In the genomic region with DNA sequence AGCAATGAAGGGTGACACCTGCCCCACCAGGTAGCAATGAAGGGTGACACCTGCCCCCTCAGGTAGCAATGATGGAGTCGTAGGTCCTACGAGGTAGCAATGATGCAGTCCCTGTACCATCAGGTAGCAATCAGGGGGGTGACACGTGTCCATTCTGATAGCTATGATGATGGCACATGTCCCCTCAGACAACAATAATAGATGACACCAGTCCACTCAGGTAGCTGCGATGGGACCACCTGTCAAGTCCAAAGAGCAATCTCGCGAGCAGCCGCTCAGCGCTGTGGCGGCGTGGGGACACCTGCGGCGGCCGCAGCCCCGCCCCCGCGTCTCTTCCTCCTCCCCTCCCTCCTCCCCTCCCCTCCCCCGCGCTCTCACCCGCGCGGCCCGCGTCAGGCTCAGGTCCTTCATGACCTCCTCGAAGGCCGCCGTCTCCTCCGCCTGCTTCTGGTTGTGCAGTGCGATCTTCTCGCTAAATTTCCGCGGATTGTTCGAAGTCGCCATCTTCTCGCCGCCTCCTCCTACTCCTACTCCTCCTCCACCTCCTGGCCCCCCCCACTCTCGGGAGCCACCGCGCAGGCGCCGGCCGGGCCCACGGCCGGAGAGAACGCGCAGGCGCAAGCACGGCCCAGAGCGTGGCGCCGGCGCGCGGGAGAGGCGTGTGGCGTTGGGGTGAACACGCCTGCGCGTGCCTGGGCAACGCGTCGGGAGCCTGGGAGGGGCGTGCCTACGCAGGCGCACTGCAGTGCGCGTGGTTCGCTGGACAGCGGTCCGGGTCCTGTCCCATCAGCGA, we compare ENCODE assay signal across 8 mouse cellular contexts. TPM values are rescaled to one million over a fixed set of nuclear protein-coding genes. Genes with fewer than 3 reads are reported as not detected.
DNase-seq lines count a peak whose midpoint lies in the region; ATAC-seq lines count a peak whose summit lies in the region.

Crtc1 (minus strand) TSS at position 525 of the 793 bp plus-strand sequence.

- H3K27me3 ChIP-seq in intestine, embryonic 14.5 days (replicated peaks; ENCODE audit: control insufficient read depth, insufficient read depth, low read length): no peaks in the 10 kb centered on the region

- H3K4me1 ChIP-seq in intestine, embryonic 14.5 days (replicated peaks; ENCODE audit: control insufficient read depth, insufficient read depth, low read length): peaks cover 8% of the 10 kb centered on the region

- ATAC-seq in intestine, embryonic 14.5 days (replicated peaks; ENCODE audit: low FRiP score, low TSS enrichment, low read depth): peak; percentile 97

- H3K9me3 ChIP-seq in intestine, embryonic 14.5 days (ENCODE audit: control insufficient read depth, low read length): no peaks in the 10 kb centered on the region

- DNase-seq in adrenal gland, adult (ENCODE audit: inconsistent age in 2 of 2, low spot score in 1 of 2): peak; percentile 99
- peak; percentile 97 for DNase-seq in embryo, embryonic 10.5 days (ENCODE audit: low spot score)
- peak; percentile 98 for DNase-seq in gastrocnemius, postnatal 25 days
- DNase-seq in intestine, embryonic 14.5 days (ENCODE audit: low spot score): peak; percentile 95
- DNase-seq in left cerebral cortex, postnatal 14 days (ENCODE audit: low spot score in 2 of 2): peak; percentile 97
- DNase-seq in mesoderm, embryonic 11.5 days (ENCODE audit: low read depth, low spot score): peak; percentile 99
- DNase-seq in right cerebral cortex, postnatal 36 days (ENCODE audit: low spot score in 2 of 2): peak; percentile 90 to 92
- DNase-seq in yolk sac, embryonic 10.5 days (ENCODE audit: low spot score): peak; percentile 96

- H3K9ac ChIP-seq in intestine, embryonic 14.5 days (ENCODE audit: low read length): peak within 1 kb of the TSS; percentile 56

- intact Hi-C loops in left cerebral cortex, postnatal 14 days (cut with DNase I): no loop called here

- H3K36me3 ChIP-seq in intestine, embryonic 14.5 days (ENCODE audit: control insufficient read depth, insufficient read depth, low read length): no peaks in the 10 kb centered on the region

- H3K4me3 ChIP-seq in intestine, embryonic 14.5 days (ENCODE audit: low read depth, low read length): peak within 1 kb of the TSS; percentile 68

- WGBS in intestine, embryonic 14.5 days: 2% methylated on average over 70 of the region's 70 CpGs

- H3K27ac ChIP-seq in intestine, embryonic 14.5 days (ENCODE audit: low read depth): peak within 1 kb of the TSS; percentile 40; the same call in 1 of the 2 replicates

- peak within 1 kb of the TSS; percentile 81 for H3K4me2 ChIP-seq in intestine, embryonic 14.5 days (ENCODE audit: low read length)

RNA-seq across cellular contexts. Expression of gene Crtc1, which starts in this region (rescaled TPM):
- 1 to 10 TPM; 6.1 to 6.4 TPM for total RNA-seq in gastrocnemius, postnatal 25 days (2021)
- 18.0 and 23.4 TPM in 2 replicates for polyA plus RNA-seq in intestine, embryonic 14.5 days (2014; fragmentation: Nextera tagmentation; extraction: Ambion mirVana)
- 100 to 1,000 TPM; 109 to 111 TPM for total RNA-seq in left cerebral cortex, postnatal 14 days (2021)

Comparison
In these comparisons a context has a peak if more than half of its experiments do, and no peak if none do; other contexts are left out.
1. Peak in every context shown above with its lines: DNase-seq, ATAC-seq, H3K4me3 ChIP-seq and H3K27ac ChIP-seq.
2. RNA of gene Crtc1 (total RNA-seq): 109 to 111 TPM in left cerebral cortex, postnatal 14 days; 6.1 to 6.4 TPM in gastrocnemius, postnatal 25 days; every median in the first group is over 10 times any median in the second.